Mouse (Mus musculus) lung, postnatal 0 days (tissue): Measurements from ENCODE around the gene Adgrg5.

Experiments
- CTCF ChIP-seq: IDR thresholded peaks from 2 replicates; pipeline ENCODE4 v1.5.1; 2016; ENCODE audit warnings: antibody characterized with exemption, mild to moderate bottlenecking
- EP300 ChIP-seq: IDR thresholded peaks from 2 replicates; pipeline ENCODE4 v1.6.1; 2016; ENCODE audit warnings: antibody characterized with exemption, mild to moderate bottlenecking, control low read depth

DNA sequence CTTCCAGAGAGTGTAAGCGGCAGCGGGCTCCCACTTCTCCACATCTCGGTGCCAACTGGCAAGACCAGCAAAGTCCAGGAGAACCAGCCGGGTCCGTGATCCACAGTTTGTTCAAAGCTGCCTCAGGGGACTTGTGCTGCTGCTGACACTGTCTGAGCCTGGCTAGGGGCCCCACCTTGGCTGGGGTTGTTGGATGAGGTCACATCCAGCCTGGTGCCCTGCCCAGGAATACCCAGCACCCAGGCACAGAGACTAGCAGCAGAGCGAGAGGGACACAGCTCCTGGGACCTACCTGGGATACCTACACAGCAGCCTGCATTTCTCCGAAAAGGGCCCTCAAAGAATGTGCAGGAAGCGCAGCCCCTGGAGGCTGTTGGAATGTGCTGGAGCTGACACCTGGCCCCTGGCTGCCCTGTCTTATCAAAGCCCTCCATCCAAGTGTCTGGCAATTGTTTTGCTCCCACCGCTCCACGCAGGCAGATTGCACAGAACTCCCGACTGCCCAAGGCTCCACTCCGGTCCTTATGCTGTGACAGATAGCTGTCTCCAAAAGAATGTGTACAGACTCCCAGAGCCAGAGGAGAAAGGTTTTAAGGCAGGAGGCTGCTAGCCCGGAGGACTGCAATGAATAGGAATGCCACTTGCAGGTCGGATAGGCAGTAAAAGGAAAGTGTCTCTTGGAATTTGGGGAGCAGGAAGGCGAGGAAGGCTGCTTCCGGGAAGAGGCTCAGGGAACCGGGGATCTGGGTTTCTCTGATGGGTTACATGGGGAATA lies 48.2 kb upstream of the Adgrg5 start:
- TF ChIP-seq CTCF (no peak), EP300 (no peak)
